Mouse (Mus musculus): ENCODE measurements at regions not wholly inside any gene's neighbourhood (a gene's known extent, or its start where the extent isn't known, plus 50 kb on each side); places are given as distances from the start of the nearest gene placed in this dataset.

- no peak overlapping the region for H3K27ac ChIP-seq (ENCODE audit: low read length)
Measured at GRCm38 (mm10) chr14:24766260-24766659, 279.3 kb downstream of the Rps24 start.

GRCm38 (mm10) chr14:24766690-24767089 lies 279.8 kb downstream of the Rps24 start:
- Histone ChIP-seq H3K27me3 (ENCODE audit: control insufficient read depth, insufficient read depth, low read depth, low read length) (no peaks in the 10 kb centered on the region), H3K36me3 (ENCODE audit: control insufficient read depth, insufficient read depth) (no peaks in the 10 kb centered on the region), H3K27ac (ENCODE audit: low read length) (no peak overlapping the region), H3K4me3 (ENCODE audit: low read depth, low read length) (no peak overlapping the region), H3K9ac (ENCODE audit: low read depth, low read length) (no peak overlapping the region), H3K4me2 (ENCODE audit: low read depth, low read length) (no peak overlapping the region), H3K9me3 (replicated peaks; ENCODE audit: control insufficient read depth, low read length) (no peaks in the 10 kb centered on the region), H3K4me1 (ENCODE audit: control insufficient read depth, low read depth, low read length) (no peaks in the 10 kb centered on the region)
- no peak for ATAC-seq (ENCODE audit: low read depth)
- 35% methylated on average over 2 of the region's 2 CpGs for WGBS (ENCODE audit: insufficient replicate concordance)

More at GRCm38 (mm10) chr14:24766260-24766659, 279.3 kb downstream of the Rps24 start:
- no peaks in the 10 kb centered on the region for H3K9me3 ChIP-seq (replicated peaks; ENCODE audit: control insufficient read depth, low read length)
- no peak overlapping the region for H3K4me2 ChIP-seq (ENCODE audit: low read depth, low read length)
- no peak overlapping the region for H3K9ac ChIP-seq (ENCODE audit: low read depth, low read length)
- no peaks in the 10 kb centered on the region for H3K27me3 ChIP-seq (ENCODE audit: control insufficient read depth, insufficient read depth, low read depth, low read length)
- ATAC-seq (ENCODE audit: low read depth), result no peak
- no peaks in the 10 kb centered on the region for H3K4me1 ChIP-seq (ENCODE audit: control insufficient read depth, low read depth, low read length)
- WGBS (ENCODE audit: insufficient replicate concordance), result 56% methylated on average over 3 of the region's 3 CpGs
- no peaks in the 10 kb centered on the region for H3K36me3 ChIP-seq (ENCODE audit: control insufficient read depth, insufficient read depth)
- H3K4me3 ChIP-seq (ENCODE audit: low read depth, low read length), result no peak overlapping the region

GRCm38 (mm10) chr14:24767316-24767715 lies 280.4 kb downstream of the Rps24 start:
- H3K27ac ChIP-seq (ENCODE audit: low read length), result no peak overlapping the region
- H3K4me2 ChIP-seq (ENCODE audit: low read depth, low read length), result no peak overlapping the region
- no peak overlapping the region for H3K4me3 ChIP-seq (ENCODE audit: low read depth, low read length)
- no peak overlapping the region for H3K9ac ChIP-seq (ENCODE audit: low read depth, low read length)
- no peaks in the 10 kb centered on the region for H3K27me3 ChIP-seq (ENCODE audit: control insufficient read depth, insufficient read depth, low read depth, low read length)
- no peaks in the 10 kb centered on the region for H3K4me1 ChIP-seq (ENCODE audit: control insufficient read depth, low read depth, low read length)
- no peaks in the 10 kb centered on the region for H3K36me3 ChIP-seq (ENCODE audit: control insufficient read depth, insufficient read depth)
- no peak for ATAC-seq (ENCODE audit: low read depth)
- WGBS (ENCODE audit: insufficient replicate concordance), result 69% methylated on average over 5 of the region's 5 CpGs
- H3K9me3 ChIP-seq (replicated peaks; ENCODE audit: control insufficient read depth, low read length), result no peaks in the 10 kb centered on the region

GRCm38 (mm10) chr14:24767964-24768363 lies 281.0 kb downstream of the Rps24 start:
- Histone ChIP-seq H3K27ac (ENCODE audit: low read length) (no peak overlapping the region), H3K27me3 (ENCODE audit: control insufficient read depth, insufficient read depth, low read depth, low read length) (no peaks in the 10 kb centered on the region), H3K9me3 (replicated peaks; ENCODE audit: control insufficient read depth, low read length) (no peaks in the 10 kb centered on the region), H3K9ac (ENCODE audit: low read depth, low read length) (no peak overlapping the region), H3K4me3 (ENCODE audit: low read depth, low read length) (no peak overlapping the region), H3K36me3 (ENCODE audit: control insufficient read depth, insufficient read depth) (no peaks in the 10 kb centered on the region), H3K4me2 (ENCODE audit: low read depth, low read length) (no peak overlapping the region), H3K4me1 (ENCODE audit: control insufficient read depth, low read depth, low read length) (no peaks in the 10 kb centered on the region)
- ATAC-seq (ENCODE audit: low read depth), result no peak
- 74% methylated on average over 5 of the region's 5 CpGs for WGBS (ENCODE audit: insufficient replicate concordance)

- no peaks in the 10 kb centered on the region for H3K36me3 ChIP-seq (ENCODE audit: control insufficient read depth, insufficient read depth)
- H3K27me3 ChIP-seq (ENCODE audit: control insufficient read depth, insufficient read depth, low read depth, low read length), result no peaks in the 10 kb centered on the region
- no peak overlapping the region for H3K4me3 ChIP-seq (ENCODE audit: low read depth, low read length)
- H3K4me2 ChIP-seq (ENCODE audit: low read depth, low read length), result no peak overlapping the region
- no peak overlapping the region for H3K27ac ChIP-seq (ENCODE audit: low read length)
- no peak overlapping the region for H3K9ac ChIP-seq (ENCODE audit: low read depth, low read length)
- no peak for ATAC-seq (ENCODE audit: low read depth)
- H3K4me1 ChIP-seq (ENCODE audit: control insufficient read depth, low read depth, low read length), result no peaks in the 10 kb centered on the region
- 54% methylated on average over 3 of the region's 3 CpGs for whole genome bisulfite sequencing (ENCODE audit: insufficient replicate concordance)
- H3K9me3 ChIP-seq (replicated peaks; ENCODE audit: control insufficient read depth, low read length), result no peaks in the 10 kb centered on the region
Measured at GRCm38 (mm10) chr14:24769451-24769850, 282.5 kb downstream of the Rps24 start.

GRCm38 (mm10) chr14:24770015-24770977 lies 283.4 kb downstream of the Rps24 start:
- no peak overlapping the region for H3K27ac ChIP-seq (ENCODE audit: low read length)
- H3K36me3 ChIP-seq (ENCODE audit: control insufficient read depth, insufficient read depth), result no peaks in the 10 kb centered on the region
- no peak overlapping the region for H3K9ac ChIP-seq (ENCODE audit: low read depth, low read length)
- H3K4me2 ChIP-seq (ENCODE audit: low read depth, low read length), result no peak overlapping the region
- H3K4me3 ChIP-seq (ENCODE audit: low read depth, low read length), result no peak overlapping the region
- no peaks in the 10 kb centered on the region for H3K27me3 ChIP-seq (ENCODE audit: control insufficient read depth, insufficient read depth, low read depth, low read length)
- no peaks in the 10 kb centered on the region for H3K4me1 ChIP-seq (ENCODE audit: control insufficient read depth, low read depth, low read length)
- no peak for ATAC-seq (ENCODE audit: low read depth)
- WGBS (ENCODE audit: insufficient replicate concordance), result 37% methylated on average over 11 of the region's 11 CpGs
- no peaks in the 10 kb centered on the region for H3K9me3 ChIP-seq (replicated peaks; ENCODE audit: control insufficient read depth, low read length)

GRCm38 (mm10) chr14:24771663-24772062 lies 284.7 kb downstream of the Rps24 start:
- Histone ChIP-seq H3K27me3 (ENCODE audit: control insufficient read depth, insufficient read depth, low read depth, low read length) (no peaks in the 10 kb centered on the region), H3K9me3 (replicated peaks; ENCODE audit: control insufficient read depth, low read length) (no peaks in the 10 kb centered on the region), H3K4me1 (ENCODE audit: control insufficient read depth, low read depth, low read length) (no peaks in the 10 kb centered on the region), H3K9ac (ENCODE audit: low read depth, low read length) (no peak overlapping the region), H3K4me3 (ENCODE audit: low read depth, low read length) (no peak overlapping the region), H3K27ac (ENCODE audit: low read length) (no peak overlapping the region), H3K4me2 (ENCODE audit: low read depth, low read length) (no peak overlapping the region), H3K36me3 (ENCODE audit: control insufficient read depth, insufficient read depth) (no peaks in the 10 kb centered on the region)
- 52% methylated on average over 1 of the region's 1 CpGs for WGBS (ENCODE audit: insufficient replicate concordance)
- no peak for ATAC-seq (ENCODE audit: low read depth)

GRCm38 (mm10) chr14:24772129-24772528 lies 285.2 kb downstream of the Rps24 start:
- WGBS (ENCODE audit: insufficient replicate concordance), result 57% methylated on average over 4 of the region's 4 CpGs
- Histone ChIP-seq H3K9me3 (replicated peaks; ENCODE audit: control insufficient read depth, low read length) (no peaks in the 10 kb centered on the region), H3K4me3 (ENCODE audit: low read depth, low read length) (no peak overlapping the region), H3K9ac (ENCODE audit: low read depth, low read length) (no peak overlapping the region), H3K27me3 (ENCODE audit: control insufficient read depth, insufficient read depth, low read depth, low read length) (no peaks in the 10 kb centered on the region), H3K36me3 (ENCODE audit: control insufficient read depth, insufficient read depth) (no peaks in the 10 kb centered on the region), H3K4me1 (ENCODE audit: control insufficient read depth, low read depth, low read length) (no peaks in the 10 kb centered on the region), H3K4me2 (ENCODE audit: low read depth, low read length) (no peak overlapping the region), H3K27ac (ENCODE audit: low read length) (no peak overlapping the region)
- no peak for ATAC-seq (ENCODE audit: low read depth)
